Mouse (Mus musculus) lung, adult 18-20 months (tissue): ENCODE results near the gene Usp33.
A peak's percentile ranks its signal among the peaks of the same experiment; 100 is the strongest.
"Not testable (repeated sequence)": the region's sequence is repeated elsewhere in the genome, so short reads cannot be mapped to it uniquely, and the experiment has no call there.

Experiments
- DNase-seq, 2 experiments: peaks; one replicate each; pipeline ENCODE4 v3.0.0; 2022; ENCODE audit warnings: mixed read lengths in 2 of 2

Gene Usp33

GRCm38 (mm10) chr3:152345732-152346632, at the start of gene Usp33:
Gene Usp33 (plus strand): TSS chr3:152346478.
- DNase-seq: peak; percentile 93 to 95

- DNase-seq: no peak
Measured at GRCm38 (mm10) chr3:152300376-152301337, 45.6 kb upstream of the Usp33 start.

DNA sequence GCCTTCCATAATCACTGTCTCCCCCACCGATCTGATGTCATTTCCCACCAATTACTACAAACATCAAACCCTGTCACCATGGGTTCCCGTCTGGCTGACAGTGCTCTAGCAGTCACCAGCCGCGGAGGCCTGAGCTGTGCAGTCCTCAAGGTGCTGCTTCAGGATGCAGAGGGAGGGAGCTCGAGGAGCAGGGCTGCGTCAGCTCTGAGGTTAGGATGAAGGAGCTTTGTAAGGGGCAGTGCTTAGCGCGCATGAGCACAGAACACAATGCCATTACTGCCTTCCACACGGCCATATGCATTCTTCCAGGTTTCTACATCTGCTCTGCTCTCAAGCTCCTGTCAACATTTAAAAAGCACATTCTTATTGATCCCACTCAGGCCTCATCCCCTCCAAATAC, 43.3 kb upstream of the Usp33 start:
- no peak for DNase-seq

- DNase-seq: peak; percentile 27 to 37
Measured at GRCm38 (mm10) chr3:152304093-152304815, 42.0 kb upstream of the Usp33 start.

DNA sequence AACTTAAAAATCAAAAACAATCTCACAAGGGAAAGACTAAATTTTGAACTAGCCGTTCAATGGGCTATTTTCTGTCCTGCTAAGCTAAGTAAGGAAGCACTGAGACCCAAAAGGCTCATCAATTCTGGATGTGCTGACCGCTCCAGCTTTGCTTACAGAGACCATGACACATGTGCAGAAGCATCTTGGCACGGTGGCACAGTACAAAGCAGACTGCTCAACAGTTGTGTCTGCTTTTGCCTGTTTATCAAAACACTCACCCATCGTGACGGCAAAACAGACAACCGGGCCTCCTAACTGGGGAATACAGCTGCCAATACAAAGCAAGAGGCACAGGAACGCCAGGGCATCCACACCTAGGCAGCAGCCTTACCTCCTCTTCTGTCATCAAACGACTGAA, 41.2 kb upstream of the Usp33 start:
- DNase-seq: no peak

DNA sequence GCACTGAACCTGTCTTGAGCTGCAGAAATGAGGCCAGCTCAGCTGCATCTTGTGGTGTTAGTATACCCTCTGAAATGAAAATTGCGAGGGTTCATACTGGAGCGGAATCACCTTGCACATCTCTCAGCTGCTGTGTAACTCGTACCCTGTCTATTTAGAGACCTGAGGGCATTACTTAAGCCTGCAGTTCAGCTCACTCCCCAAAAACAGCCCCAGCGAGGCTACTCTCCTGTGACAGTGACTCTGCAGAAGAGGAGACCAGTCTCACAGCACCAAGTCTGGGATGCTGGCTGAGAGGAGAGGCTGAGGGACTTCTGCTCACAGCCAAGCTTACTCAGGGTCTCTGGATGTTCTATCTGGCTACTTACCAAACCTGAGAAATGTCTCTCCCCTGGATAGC, 40.3 kb upstream of the Usp33 start:
- DNase-seq: no peak

- peak; percentile 52 to 70 for DNase-seq
Measured at GRCm38 (mm10) chr3:152308485-152309249, 37.6 kb upstream of the Usp33 start.

DNA sequence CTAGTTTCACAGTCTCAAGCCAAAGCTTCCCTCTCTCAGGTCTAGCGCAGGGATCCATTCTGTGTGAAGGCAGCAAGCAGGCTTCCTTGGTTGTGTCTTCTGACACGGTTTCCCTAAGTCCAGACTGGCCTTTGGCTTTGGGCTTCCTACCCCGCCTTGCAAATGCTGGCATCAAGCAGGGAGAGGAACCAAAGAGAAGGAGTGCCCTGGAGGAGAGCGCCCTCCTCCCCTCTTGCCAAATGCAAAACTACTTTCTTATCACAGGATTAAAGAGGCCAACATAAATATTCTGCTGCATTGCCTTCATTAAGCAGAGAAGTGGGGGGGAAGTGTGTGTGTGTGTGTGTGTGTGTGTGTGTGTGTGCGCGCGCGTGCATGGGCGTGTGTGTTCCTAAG, 37.0 kb upstream of the Usp33 start:
- no peak for DNase-seq

DNA sequence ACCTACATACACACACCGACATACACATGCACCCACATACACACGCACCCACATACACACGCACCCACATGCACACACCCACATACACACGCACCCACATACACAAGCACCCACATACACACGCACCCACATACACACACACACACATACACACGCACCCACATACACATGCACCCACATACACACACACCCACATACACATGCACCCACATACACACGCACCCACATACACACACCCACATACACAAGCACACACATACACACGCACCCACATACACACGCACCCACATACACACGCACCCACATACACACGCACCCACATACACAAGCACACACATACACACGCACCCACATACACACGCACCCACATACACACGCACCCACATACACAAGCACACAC, 31.6 kb upstream of the Usp33 start:
- not testable (repeated sequence) for DNase-seq

DNA sequence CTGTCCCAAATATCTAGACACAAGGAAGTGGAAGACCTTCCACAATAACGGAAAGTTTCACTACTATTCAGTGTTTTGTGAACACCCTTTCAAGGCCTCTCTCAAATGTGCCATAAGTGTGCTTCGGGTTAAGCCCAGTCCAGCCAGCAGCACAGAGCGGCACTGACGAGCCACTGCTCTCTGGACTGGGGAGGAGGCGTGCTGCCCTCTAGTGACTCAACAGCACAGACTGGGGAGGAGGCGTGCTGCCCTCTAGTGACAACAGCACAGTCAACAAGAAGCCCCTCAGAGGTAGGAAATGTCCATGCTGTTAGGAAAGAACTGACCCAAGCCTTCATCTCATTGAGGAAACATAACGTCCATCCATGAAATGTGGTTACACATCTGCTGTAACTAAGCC, 30.7 kb upstream of the Usp33 start:
- peak; percentile 86 to 88 for DNase-seq

GRCm38 (mm10) chr3:152316447-152317173, 29.7 kb upstream of the Usp33 start:
- not testable (repeated sequence) for DNase-seq

- no peak for DNase-seq
Measured at GRCm38 (mm10) chr3:152320972-152321645, 25.2 kb upstream of the Usp33 start.

DNA sequence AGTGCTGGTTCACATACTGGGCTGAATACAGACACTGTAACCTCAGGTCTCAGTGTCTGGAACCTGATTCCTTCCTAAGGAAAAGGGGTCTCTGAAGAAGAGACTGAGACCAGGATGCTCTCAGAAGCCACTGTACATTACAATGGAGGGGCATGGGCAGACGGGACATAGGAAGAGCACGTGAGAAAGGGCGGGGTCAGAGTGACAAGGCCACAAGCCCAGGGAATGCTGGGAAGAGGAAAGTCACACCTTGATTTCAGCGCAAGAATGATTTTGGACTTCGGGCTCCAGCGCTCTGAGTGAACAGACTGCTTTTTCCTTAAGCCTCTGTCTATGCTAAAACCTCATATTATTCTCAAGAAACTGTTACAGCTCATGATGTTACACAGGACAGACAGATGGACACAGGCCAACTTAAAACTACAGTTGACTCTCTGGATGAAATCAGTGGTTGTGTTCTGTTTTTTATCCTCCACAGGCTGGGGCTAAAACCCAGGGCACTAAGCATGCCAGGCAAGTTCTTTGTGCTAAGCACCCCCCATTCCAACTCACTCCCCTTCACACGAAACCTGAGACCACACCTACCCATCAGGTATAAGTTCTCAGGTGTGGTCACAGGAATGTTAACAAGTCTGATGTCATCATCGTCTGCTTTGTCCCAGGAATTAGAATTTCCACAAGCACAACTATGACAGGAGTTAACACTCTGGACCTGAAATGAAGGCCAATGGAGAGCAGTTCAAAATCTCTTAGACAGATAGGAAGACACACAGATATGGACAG, 24.3 kb upstream of the Usp33 start:
- peak in 1 of 2 experiments; percentile 46 for DNase-seq

GRCm38 (mm10) chr3:152332104-152332503, 14.2 kb upstream of the Usp33 start:
- DNase-seq: no peak

DNA sequence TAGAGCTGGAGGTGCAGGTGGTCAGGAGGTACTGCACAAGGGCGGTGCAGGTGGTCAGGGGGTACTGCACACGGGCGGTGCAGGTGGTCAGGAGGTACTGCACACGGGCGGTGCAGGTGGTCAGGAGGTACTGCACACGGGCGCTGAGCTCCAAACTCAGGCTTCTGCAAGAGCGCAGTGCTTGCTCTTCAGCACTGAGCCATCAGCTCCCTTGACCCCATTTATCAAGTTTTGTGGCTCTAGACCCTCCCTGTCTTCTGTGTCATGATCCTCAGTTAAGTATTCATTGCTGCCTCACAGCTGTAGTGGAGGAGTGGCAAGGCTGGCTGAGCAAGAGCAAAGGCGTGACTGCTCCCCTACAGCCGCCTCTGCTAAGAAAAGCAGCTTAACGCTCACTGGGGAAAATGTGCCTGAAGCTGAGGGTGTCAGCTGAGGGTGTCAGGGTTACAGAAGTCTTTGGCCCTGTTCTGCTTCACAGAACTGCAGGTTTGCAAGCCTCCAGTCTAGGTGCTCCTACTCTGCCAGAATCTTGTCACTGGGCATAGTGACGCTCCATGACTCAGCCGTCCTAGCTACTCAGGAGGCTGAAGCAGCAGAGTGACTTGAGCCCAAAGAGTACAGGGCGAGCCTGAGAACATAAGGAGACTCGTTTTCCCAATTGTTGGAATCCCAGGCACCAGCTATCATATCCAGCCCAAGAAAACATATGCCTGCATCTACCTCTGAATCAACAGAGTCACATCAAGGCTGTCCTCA, 13.6 kb upstream of the Usp33 start:
- DNase-seq: no peak

GRCm38 (mm10) chr3:152333641-152334040, 12.6 kb upstream of the Usp33 start:
- DNase-seq: no peak

DNA sequence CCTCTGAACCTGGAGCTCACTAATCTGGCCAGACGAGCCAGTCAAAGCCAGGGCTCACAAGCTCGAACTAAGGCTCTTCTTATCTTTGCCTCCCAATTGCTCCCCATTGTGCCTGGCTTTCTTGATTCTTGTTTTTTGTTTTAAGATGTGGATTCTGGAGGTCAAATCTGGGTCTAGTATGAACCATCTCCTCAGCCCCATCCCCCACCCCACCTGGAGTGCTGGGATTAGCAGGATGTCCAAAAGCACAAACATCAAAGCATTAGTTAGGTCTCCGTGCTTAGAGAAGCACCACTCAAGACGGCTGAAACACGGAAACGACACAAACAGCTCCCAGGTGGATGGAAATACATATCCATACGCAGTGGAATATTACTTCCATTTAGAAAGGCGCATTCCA, 10.2 kb upstream of the Usp33 start:
- no peak for DNase-seq

DNA sequence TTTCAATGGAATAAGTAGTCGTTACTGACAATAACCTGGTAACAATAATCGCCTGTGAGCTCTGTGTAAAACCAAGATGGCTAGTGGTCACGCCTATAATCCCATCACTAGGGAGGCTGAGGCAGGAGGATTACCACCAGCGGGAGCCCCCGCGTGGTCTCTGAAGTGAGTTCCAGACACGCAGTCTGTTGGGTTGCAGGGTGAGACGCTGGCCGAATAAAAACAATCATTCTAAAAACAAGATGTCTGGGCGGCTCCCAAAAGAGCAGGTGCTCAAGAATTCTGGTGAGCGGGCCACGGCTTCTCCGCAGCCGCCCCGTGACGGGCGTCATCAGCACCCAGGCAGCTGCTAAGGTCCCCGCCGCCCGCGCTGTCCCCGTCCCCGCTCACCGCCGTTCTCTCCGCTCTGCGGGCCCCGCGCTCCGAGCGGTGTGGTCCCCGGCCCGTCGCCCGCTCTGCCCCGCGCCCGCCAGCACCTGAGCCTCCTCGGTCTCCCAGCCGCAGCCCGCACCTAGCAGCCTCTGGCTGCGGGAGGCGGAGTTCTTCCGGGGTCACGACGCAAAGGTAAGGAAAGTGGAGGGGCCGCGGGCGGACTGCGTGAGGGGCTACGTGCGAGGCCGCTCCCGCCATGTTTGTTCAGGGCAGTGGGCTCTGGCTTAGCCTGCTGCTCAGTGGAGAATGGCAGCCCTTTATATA, 6.3 kb upstream of the Usp33 start, which contains the start of gene Miga1:
Gene Miga1, minus strand, starts transcription at position 546 of the 696 bp plus-strand sequence.
- DNase-seq: peak; percentile 71 to 73
